Mouse (Mus musculus) liver, adult 10 weeks (tissue): ENCODE measurements around the gene Naa20. TPM values are rescaled to one million over a fixed set of nuclear protein-coding genes. Genes with fewer than 3 reads are reported as not detected.

ENCODE experiments used
- polyA plus RNA-seq: library from polyadenylated mRNA; stranded (reverse); fragments of 350-450 nt; fragmentation: Illumina TruSeq; extraction: RNeasy Lipid Tissue Mini Kit (QIAGEN cat#74804); gene quantifications from one replicate; pipeline ENCODE4 v1.2.3, GENCODE M21; 2014; ENCODE audit warnings: low read depth, low replicate concordance

Naa20 gene
- polyA plus RNA-seq: 42.6 TPM

DNA sequence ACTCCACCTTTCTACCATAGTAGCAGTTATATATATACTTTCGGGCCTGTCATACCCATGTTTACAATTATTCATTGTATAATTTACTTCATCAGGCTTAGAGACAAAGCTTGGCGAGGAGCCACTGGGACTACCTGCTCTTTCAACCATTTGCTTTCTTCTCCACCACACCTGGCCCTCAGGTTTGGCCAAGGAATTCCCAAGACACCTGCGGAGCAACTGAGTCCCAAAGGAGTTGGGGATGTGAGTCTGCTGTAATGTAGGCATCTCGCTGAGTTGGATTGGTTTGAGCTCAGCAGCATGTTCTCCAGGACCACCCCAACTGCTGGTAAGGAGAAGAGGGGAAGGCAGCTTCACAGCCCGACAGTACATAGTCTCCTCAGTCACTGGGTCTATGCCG, at the start of gene Naa20:
TSS of gene Naa20 (plus strand) at position 239 of the 400 bp plus-strand sequence.

DNA sequence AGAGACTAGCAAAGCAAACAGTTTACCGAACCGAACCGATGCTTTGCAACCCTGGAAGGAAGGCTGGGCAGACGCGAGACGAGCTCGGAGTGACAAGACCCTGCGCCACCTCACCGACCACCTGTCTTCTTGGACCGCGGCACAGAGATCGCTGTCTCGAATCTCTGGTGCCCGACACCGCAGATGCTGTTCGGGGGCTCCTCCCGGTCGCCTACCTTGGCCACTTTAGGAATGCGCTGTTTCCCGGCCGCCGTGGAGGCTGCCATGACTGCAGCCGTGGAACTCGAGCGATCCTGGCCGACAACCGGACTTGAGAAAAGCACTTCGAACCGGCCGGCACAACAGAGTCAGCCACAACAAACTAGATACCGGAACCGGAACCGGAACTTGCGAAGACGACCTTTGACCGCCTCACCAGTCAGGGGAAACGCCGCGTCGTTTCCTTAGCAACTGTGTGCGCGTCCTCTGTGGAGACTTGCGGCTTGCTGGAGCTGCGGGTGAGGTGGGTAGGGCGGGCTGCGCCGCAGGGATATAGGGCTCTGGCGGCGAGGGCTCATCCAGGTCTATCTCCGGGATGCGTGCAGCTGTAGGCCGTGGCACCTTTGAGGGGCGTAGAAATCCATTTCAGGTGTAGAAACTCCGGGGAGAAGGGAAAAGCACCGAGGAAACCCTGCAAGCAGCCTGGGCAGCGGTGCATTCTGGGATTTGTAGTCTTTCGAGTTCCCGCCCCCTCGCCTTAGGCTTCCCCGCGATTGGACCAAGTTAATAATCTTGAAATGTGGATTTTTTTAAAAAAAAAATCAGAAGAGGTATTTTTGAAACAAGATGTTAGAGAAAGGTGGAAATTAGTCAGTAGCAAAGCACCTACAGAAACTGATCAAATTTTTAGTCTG, 32.7 kb downstream of the Naa20 start, which contains the start of the genes Cfap61 and Crnkl1:
TSS of gene Cfap61 (plus strand) at position 446 of the 893 bp plus-strand sequence.
TSS of gene Crnkl1 (minus strand) at position 676 of the 893 bp plus-strand sequence.

Other genes starting within 250 kb of the Naa20 start
- gene Rin2, start 226.9 kb upstream of the Naa20 start, polyA plus RNA-seq: 13.4 TPM
- not detected for gene Cfap61, start 32.7 kb downstream of the Naa20 start, polyA plus RNA-seq
- 17.3 TPM for gene Crnkl1, start 32.9 kb downstream of the Naa20 start, polyA plus RNA-seq